Mouse (Mus musculus) hindlimb bud, embryonic 11.5 days (tissue): ENCODE measurements around the gene Cox20.
"Not testable (repeated sequence)": the region's sequence is repeated elsewhere in the genome, so short reads cannot be mapped to it uniquely, and the experiment has no call there.

Source experiments
- DNase-seq: peaks from one replicate; pipeline ENCODE4 v3.0.0-alpha.2; 2012; ENCODE audit warnings: low read depth, low spot score; ENCODE audit errors: extremely low spot score

Gene Cox20

GRCm38 (mm10) chr1:178318389-178319184 lies at the start of gene Cox20:
Gene Cox20 (plus strand): TSS chr1:178319130.
- DNase-seq: no peak

GRCm38 (mm10) chr1:178270635-178271034 lies 48.3 kb upstream of the Cox20 start:
- DNase-seq: no peak

- DNase-seq: no peak
Observed at GRCm38 (mm10) chr1:178275174-178275730, 43.7 kb upstream of the Cox20 start.

GRCm38 (mm10) chr1:178275738-178276053 lies 43.2 kb upstream of the Cox20 start:
- no peak for DNase-seq

- DNase-seq: no peak
Observed at GRCm38 (mm10) chr1:178276054-178276911, 42.6 kb upstream of the Cox20 start.

- DNase-seq: not testable (repeated sequence)
Observed at GRCm38 (mm10) chr1:178283314-178283713, 35.6 kb upstream of the Cox20 start.

GRCm38 (mm10) chr1:178283946-178284720 lies 34.8 kb upstream of the Cox20 start:
- DNase-seq: no peak

GRCm38 (mm10) chr1:178287601-178288176 lies 31.2 kb upstream of the Cox20 start:
- DNase-seq: no peak

- no peak for DNase-seq
Observed at GRCm38 (mm10) chr1:178291716-178292115, 27.2 kb upstream of the Cox20 start.

GRCm38 (mm10) chr1:178294051-178294450 lies 24.9 kb upstream of the Cox20 start:
- DNase-seq: no peak

GRCm38 (mm10) chr1:178301261-178301660 lies 17.7 kb upstream of the Cox20 start:
- not testable (repeated sequence) for DNase-seq

GRCm38 (mm10) chr1:178303425-178303824 lies 15.5 kb upstream of the Cox20 start:
- no peak for DNase-seq

- DNase-seq: no peak
Observed at GRCm38 (mm10) chr1:178309487-178309886, 9.4 kb upstream of the Cox20 start.

- no peak for DNase-seq
Observed at GRCm38 (mm10) chr1:178310128-178310527, 8.8 kb upstream of the Cox20 start.

GRCm38 (mm10) chr1:178313039-178313597 lies 5.8 kb upstream of the Cox20 start:
- DNase-seq: no peak

- no peak for DNase-seq
Observed at GRCm38 (mm10) chr1:178314236-178314635, 4.7 kb upstream of the Cox20 start.

- no peak for DNase-seq
Observed at GRCm38 (mm10) chr1:178317275-178318001, 1.5 kb upstream of the Cox20 start.

- no peak for DNase-seq
Observed at GRCm38 (mm10) chr1:178318002-178318388, 935 bp upstream of the Cox20 start.

GRCm38 (mm10) chr1:178319295-178320037 lies 536 bp downstream of the Cox20 start:
- no peak for DNase-seq
